Mouse (Mus musculus) brain, embryonic 14.5 days (tissue): ENCODE measurements around the gene D8Ertd738e.

Source experiments
- CTCF ChIP-seq: fragments of 200-500 bp; IDR thresholded peaks from 2 replicates; pipeline ENCODE4 v1.5.1; 2012; ENCODE audit warnings: inconsistent platforms, mild to moderate bottlenecking, moderate library complexity, borderline replicate concordance; ENCODE audit not compliant: insufficient read depth, insufficient read length; ENCODE audit errors: extremely low read depth
- POLR2A ChIP-seq: fragments of 200-500 bp; IDR thresholded peaks from 2 replicates; pipeline ENCODE4 v1.6.1; 2012; ENCODE audit warnings: mild to moderate bottlenecking, inconsistent platforms, borderline replicate concordance; ENCODE audit not compliant: poor library complexity, insufficient read depth, insufficient read length, severe bottlenecking; ENCODE audit errors: extremely low read depth

DNA sequence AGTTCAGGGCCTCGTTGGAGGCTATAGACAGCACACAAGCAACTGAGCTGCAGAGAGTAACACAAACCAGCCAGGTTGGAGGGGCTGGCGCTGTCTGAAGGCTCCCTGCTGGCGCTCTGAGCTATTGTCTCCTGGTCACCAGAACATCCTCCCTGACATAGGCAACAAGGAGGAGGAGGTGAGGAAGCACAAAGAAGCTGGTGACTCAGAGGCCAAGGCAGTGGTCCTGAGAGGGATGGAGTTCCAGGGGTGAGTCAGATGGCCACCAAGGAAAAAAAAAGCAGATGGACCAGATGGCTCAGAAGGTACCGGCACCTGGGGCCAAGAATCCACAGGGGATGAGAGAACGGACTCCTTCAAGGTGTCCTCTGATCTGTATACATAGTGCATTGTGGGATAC, 41.6 kb upstream of the D8Ertd738e start:
- TF ChIP-seq CTCF, result no peak
- TF ChIP-seq POLR2A, result no peak
